Mouse (Mus musculus) neural tube, embryonic 10.5 days (tissue): Measurements from ENCODE around the gene Gm48552.
A peak's percentile ranks its signal among the peaks of the same experiment; 100 is the strongest.

Experiments used
- DNase-seq: peaks from one replicate; pipeline ENCODE4 v3.0.0-alpha.2; 2017; ENCODE audit warnings: low spot score; ENCODE audit errors: extremely low spot score

The Gm48552 gene

GRCm38 (mm10) chr10:81430141-81430830 is 41.5 kb downstream of the Gm48552 start:
- peak; percentile 79 for DNase-seq

GRCm38 (mm10) chr10:81430831-81431525 is 42.2 kb downstream of the Gm48552 start:
- peak; percentile 48 for DNase-seq

GRCm38 (mm10) chr10:81431526-81432168 is 42.8 kb downstream of the Gm48552 start:
- DNase-seq: peak; percentile 44

- DNase-seq: peak; percentile 14
Observed at GRCm38 (mm10) chr10:81432169-81432867, 43.5 kb downstream of the Gm48552 start.

- DNase-seq: peak; percentile 75
Observed at GRCm38 (mm10) chr10:81432868-81433262, 44.1 kb downstream of the Gm48552 start.

GRCm38 (mm10) chr10:81433541-81434289 is 44.9 kb downstream of the Gm48552 start:
- no peak for DNase-seq

GRCm38 (mm10) chr10:81434361-81435263 is 45.8 kb downstream of the Gm48552 start:
- no peak for DNase-seq

- DNase-seq: no peak
Observed at GRCm38 (mm10) chr10:81435436-81435835, 46.6 kb downstream of the Gm48552 start.
